Mouse (Mus musculus) cerebellum, adult 9-11 months (tissue): ENCODE results near the gene Fgfr2.

Source experiments
- DNase-seq: peaks from one replicate; pipeline ENCODE4 v3.0.0; 2022

Fgfr2 gene

DNA sequence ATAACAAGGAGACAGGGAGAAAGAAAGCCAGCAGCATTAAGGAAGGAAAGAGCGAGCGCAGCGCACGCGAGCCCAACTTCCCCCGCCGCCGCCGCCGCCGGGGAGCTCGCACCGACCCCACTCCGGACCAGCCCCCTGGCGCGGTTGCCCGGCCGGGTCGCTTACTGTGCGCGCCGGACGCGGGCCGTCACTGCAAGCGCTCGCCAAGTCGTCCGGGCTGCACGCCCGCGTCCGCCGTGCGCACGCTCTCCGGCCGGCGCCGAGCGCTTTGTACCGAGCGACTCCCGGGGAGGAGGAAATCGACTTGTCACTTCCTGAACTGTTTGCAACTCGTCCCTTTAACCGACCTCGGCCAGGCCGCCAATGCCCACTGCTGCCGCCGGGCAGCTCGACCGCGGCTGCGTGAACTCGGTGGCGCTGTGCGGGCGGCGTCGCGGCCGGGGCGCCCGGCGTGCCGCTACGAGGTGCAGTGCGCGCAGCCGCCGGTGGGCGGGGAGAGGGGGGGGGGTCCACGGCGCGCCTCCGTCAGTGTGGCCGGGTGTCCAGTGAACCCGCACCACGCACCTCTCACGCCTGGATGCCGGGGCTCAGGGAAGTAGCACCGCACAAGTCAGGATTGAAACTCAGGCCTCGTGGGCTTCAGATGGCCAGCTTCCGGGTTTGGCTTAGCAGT lies 309.6 kb downstream of the Fgfr2 start, which contains the start of gene Fam53b:
Gene Fam53b (minus strand): TSS at position 471 of the 673 bp plus-strand sequence.
- peak; percentile 87 for DNase-seq

DNA sequence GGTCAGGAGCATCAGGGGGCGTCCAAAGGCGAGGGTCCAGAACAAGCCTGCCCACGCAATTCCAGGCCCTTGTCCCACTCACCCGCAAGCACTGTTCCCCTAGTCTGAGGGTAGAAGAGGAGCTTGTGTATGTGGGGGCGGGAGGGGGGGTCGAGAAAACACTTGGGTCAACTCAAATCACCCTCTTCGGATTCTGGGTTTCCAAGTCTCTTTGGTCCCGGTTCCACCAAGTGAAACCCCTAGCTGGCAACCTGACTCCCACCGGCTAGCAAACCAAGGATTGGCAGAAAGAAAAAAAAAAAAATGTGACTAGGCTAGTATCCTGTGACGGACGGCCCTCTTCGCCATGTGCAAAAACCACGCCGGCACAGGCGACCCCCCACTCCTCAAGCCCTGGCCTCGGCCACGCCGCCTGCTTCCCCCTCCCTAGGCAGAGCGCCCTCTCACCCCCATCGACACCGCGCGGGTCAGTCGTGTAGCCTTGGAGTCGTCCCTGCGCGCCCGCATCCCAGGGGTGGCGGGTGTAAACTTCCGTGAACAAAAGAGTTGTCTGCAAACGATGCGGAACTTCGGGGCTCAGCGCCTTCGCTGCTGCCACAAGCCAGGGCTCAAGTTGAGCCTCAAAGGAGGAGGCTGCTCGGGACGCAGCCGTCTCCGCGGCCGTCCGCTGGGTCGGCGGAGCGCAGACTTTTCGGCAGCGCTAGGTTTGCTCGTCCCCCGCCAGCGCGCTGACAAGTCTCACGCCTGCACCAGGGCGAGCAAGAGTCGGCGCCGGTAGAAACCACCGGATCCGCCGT lies 310.3 kb downstream of the Fgfr2 start:
- DNase-seq, result peak; percentile 76

DNA sequence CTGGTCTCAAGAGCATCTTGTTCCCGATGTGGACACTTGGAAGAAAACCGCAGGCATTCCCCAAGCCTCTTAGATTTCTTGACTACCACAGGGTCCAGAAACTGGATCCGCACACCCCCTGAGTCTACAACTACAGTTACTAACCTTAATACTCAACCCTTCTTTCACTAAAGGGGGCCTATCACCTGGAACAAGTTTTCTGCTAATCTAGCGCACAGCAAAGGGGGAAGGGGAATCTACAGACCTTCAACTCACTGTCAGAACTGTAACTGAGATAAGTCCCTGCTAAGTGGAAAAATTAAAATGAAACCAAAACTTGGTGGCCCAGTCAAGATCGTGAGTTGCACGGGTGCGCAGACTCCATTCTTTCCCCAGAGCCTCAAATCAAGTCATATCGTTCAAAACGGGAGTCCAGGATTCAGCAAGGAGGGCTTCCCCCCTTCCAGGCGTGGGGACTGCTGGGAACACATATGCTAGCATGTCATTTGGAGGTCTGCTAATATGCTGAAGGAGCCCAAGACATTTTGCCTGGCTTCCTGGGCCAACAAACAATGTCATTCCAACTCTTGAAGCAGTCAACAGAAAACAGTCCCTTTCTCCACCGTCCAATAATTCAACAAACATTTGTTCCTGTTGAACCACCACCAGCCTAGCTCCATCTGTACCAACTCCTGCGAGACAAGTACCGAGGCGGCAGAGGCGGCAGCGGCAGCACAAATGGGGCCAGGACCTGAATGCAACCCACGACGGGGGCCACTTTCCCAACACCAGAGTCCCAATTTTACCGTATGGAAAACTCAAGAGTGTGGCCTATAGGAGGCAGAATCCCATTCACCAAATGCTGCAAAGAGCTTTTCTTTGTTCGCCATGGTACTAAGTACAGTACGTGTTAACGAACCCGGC lies 311.2 kb downstream of the Fgfr2 start:
- DNase-seq, result peak; percentile 72

DNA sequence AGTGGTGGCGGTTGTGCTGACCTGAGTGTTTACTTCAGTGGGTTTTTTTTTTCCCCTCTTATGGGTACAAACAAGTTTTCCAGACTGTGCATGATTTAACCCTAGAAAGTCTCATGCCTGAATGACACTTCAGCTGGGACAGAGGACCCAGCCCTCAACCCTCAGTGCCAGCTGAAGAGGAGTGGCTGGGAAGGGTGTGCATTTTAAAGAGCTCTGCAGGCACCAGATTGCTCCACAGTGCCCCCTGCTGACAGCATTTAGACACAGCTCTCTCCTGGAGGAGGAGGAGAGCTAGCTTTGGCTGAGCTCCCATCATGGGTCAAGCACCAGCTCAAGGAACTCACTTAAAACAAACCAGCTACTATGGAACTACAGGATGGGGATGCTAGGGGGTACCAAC lies 312.3 kb downstream of the Fgfr2 start:
- peak; percentile 94 for DNase-seq

DNA sequence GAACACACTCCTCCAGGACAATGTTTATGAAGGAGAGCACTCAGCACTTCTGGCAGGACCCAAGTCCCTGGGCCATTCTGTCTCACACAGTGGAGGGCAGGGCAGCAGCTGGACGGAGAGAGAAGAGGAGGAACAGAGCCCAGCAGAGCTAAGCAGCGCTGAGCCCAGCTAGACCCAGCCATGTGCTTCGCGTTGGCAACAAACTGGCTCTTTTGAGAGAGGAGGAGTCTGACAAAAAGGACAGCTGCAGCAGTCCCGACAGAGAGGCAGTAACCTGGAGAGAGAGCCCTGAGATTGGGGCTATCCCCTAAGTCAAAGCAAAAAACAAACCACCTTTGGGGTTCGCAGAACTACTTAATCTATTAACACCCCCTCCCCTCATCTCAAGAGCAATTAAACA lies 312.8 kb downstream of the Fgfr2 start:
- peak; percentile 80 for DNase-seq

DNA sequence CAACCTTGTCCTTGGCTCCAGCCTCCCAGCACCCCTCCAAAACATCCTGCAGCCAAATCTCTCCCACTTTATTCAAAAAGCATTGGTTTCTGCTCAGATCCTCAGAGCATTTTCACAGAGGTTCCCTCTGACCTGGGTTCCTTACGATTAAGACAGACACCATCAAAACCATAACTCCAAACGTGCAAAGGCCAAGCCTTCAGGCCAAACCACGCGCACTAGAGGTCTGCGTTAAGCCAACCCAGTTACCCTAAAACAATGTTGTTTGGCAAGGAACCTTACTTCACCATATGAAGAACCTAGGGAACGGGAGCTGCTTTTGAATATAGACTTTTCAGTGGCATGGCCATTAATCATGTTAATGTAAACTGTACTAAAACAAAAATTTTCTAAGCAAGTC lies 313.4 kb downstream of the Fgfr2 start:
- DNase-seq, result no peak

DNA sequence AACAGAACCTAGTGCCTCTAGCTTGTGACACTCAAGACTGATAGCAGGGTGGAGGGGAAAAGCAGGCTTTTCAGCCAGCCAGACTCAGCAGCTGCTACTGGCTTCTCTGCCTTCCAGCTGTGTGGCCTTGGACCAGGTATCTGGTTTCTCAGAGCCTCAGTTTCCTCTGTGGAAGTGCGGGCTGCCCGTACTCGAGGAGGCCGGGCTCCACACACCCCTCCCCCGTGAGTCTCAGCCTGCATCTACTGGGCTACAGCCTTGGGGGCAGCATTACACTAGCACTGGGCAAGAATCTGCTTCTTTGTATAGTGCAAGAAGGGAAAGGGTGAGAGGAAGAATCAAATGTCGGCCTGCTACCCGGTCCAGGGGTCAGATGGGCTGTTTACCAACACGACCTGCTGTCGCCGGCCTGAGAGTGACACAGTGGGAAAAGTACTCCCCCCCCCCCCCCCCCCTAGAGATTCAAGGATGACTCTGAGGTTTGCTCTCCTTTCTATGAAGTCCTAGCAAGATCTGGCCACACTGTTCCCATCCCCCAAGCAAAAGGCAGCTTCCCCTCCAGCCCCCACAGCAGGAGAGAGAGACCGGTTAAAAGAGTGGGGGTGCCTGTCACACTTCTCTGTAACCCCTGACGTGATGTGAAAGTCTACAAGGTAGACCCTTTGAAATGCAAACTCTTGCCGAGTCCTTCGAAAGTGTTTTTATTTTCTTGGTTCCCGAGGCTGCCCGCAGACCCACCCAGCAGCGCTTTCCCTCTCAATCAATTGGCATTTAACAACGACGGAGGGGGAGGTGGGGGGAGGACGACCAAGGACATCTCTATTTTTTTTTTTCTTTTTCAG lies 314.1 kb downstream of the Fgfr2 start:
- peak; percentile 75 for DNase-seq

DNA sequence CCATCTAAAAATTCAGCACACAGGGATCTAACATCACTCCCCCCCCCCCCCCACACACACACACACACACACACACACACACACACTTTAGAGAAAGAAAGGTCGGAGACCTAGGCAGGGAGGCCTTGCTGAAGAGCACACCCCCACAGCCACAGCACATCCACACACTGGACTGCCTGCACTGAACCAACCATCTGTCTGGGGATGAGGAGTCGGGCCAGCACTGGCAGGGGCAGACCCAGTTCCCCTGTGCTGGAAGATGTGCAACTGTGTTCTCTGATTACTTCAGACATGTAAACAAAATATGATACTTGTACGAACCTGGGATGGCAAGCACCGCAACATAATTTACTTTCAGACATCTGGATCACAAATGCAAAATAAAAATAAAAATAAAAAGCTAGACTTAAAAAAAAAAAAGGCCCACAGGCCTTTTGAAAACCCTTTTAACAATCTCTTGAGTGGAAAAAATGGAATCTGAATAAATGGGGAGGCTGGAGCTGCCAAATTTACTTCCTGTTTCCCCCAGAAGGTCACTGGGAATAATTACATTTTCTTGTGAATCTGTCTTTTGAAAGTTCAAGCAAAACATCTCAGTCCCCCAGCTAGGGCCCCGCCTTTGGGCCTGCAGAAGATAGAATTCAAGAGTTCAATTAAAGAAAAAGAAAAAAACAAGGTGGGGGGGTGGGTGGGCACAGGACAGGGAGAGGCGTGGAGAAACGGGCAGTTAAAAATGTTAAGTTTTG lies 314.9 kb downstream of the Fgfr2 start:
- peak; percentile 70 for DNase-seq

DNA sequence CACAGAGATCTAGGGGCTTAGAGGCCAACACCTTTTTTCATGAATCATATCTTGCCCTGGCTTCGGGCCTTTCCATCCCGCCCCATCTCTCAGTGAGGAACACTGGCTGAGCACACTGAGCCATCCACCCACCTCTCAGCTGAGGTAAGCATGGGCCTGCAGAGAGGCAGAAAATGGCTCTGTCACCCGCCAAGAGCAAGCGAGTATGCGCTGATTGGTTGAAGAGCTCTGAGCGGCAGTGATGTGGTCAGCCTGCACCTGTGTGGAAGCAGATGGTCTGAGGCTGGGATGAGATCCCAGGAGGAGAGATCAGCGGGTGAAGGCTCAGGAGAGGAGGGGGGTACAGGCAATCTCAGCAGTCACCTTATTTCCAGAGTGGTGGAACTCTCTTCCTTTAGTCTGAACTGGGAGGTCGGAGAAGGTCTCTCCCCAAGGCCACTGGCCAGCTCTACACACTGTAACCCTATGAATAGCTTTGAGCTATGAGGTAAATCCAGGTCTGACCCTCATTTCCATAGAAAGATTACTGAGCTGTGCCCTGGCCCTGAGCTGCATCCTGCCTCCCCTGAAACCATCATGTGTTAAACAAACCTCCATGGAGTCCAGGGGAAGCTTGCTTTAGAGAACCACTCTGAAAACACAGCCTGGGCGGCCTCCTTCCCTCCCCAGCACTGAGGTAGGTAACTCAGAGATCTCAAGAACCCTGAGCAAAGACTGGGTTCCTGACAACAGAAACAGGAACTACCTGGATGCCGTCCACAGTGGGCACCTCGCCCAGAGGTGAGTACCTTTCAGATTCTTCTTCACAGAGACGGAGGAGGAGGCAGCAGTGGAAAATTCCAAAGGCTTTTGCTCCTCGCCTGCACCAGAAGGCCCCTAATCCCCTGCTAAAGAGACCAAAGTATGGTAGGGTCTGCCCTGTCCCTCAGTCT lies 316.0 kb downstream of the Fgfr2 start:
- peak; percentile 96 for DNase-seq

DNA sequence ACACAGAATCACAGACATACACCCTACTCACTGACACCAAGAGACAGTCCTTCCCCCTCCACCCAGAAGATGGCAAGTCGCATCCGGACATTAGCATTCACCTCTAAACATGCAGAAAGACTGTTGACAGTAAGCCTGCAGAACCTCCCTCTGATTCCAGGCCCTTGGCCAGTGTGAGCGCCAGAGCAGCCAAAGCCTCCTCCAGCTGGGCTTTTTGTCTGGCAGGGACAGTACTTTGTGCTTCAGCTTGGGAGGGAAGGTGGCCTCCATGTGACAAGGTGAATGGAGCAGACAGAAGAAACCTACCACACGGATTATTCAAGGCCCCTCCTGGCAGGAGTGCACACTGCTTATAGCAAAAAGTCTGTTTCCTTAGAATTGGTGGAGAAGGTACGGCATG lies 316.9 kb downstream of the Fgfr2 start:
- DNase-seq, result peak; percentile 88

DNA sequence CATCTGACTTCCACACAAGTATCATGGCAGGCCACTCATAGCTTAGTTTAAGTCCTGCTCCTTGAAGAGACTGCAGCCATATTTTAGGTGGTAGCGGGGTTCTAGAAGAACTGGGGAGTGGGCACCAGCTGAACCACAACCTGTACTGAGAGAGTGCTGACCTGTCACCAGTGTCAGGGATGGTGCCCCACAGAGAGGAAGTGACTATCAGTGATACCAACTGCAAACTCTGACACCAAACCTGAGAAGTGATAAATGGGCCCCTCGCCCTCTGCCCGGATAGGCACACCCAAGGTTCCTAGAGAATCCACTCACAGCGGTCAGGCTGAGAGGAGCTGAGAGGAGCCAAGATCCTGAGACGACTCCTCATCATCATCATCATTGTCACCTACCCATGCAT lies 318.2 kb downstream of the Fgfr2 start:
- DNase-seq, result peak; percentile 51

DNA sequence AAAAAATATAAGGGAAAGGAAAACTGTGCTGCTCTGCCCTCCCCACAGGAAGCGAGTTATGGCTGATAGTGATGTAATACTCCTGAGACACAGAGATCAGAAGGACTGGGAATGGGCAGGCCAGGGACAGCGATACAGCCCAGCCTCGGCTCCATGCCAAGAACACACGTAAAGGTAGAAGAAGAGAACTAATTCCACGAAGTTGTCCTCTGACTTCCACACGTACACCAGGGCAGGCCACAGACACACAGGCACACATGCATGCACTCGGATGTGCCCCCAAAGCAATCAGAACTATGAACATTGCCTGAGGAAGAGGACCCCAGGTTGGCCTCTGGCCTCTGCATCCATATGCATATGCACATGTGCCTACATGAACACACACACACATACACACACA lies 318.7 kb downstream of the Fgfr2 start:
- DNase-seq, result peak; percentile 67

DNA sequence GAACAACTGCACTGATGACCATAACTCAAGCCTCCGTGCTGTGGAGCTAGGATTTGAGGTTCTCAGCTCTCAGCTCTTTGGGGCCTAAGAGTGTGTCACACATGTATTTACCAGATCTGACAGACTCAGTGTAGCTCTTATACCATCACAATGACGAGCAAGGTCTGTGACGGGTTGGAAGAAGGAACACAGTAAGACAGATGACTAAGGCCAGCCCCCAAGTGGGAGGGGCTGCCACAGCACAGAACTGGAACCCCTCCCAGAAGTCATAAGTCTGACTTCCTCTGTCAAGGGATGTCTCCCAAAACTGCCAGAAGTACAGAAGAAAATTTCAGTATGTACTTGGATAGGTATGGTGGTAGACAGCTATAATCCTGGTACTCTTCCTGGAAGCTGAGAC lies 319.2 kb downstream of the Fgfr2 start:
- peak; percentile 61 for DNase-seq

DNA sequence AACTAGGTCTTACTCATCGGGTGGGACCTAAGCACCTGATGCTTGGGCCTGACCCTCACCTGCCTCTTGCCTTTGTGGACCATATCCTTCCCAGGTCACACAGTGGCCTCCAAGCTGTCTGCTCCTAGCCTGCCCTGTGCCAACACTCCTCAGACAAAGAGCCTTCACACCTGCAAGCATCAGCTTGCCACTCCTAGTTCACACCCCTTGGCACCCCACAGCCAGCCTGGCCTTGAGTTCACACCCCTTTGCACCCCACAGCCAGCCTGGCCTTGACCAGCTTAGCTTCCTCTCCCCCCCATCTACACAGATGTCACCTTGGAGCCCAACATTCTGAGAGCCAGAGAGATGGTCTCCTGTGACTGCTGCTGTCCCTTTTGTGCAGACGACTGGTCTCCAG lies 319.8 kb downstream of the Fgfr2 start:
- peak; percentile 52 for DNase-seq

DNA sequence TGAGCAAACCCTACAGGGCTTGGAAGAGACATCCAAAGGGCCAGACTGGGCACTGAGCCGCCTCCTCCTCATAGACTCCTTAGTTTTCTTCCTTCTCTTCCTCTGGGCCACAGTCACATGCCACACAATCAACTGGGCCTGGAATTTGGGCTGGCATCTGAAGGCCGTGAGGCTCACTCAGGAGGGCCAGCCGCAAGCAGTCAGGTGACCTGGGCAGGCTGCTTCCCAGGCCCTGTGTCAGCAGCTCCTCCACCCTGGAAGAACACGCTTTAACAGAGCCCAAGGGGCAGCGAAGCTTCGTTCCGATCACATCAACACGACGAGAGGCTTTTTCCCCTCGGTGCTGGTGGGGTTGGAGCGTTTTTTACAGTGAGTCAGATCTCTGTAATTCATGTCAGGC lies 320.5 kb downstream of the Fgfr2 start:
- peak; percentile 47 for DNase-seq

DNA sequence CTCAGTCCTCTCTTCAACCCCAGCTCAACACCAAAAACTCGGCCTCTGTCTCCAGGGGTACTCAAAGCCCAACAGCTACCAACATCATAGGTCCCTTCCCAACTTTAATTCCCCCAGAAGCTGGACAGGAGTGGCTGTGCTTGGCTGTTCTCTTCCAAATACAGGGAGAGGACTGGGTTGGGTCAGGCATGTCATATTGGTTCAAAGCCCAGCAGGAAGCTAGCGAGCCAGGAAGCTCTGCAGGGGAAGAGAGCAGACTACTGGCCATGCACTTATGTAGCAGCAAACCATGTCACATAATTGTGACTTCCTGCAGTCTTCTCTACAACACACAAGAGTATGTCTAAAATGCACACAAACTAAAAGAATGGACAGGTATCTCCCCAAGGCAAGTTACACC lies 321.1 kb downstream of the Fgfr2 start:
- DNase-seq, result no peak

DNA sequence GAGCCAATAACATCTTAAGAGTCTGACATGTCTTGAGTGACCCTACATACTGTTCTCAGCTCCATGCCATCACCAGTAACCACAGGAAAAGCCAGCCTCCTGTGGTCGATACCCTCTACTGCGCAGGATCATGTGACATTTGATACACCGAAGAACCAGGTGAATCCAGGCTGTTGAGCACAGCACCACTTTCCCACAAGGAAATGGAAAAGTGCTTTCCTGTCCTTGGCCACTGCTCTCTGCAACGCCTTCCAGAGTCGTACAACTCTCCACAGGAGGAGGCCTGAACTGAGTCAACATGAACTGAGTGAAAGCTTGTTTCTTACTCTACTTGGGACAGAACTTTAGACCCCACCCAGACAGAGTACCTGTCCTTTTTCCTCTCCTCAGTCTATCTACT lies 321.6 kb downstream of the Fgfr2 start:
- DNase-seq, result no peak

DNA sequence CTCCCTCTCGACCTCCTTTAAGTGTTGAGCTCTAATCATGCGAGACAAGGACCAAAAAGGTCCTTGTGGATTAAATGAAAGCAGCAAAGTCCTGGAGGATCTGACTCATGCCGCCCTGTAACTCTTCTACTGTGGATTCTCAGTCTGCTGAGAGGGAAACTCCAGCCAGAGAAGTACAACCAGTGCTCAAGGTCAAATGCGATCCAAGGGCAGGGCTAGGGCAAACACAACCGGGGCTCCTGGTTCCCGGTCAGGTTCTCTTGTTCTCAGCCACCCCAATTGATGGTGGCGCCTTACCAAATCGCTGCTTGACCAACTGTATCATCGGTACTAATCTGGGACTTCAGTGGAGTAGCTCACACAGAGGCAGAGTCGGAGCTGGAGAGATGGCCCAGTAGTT lies 322.3 kb downstream of the Fgfr2 start:
- peak; percentile 34 for DNase-seq

DNA sequence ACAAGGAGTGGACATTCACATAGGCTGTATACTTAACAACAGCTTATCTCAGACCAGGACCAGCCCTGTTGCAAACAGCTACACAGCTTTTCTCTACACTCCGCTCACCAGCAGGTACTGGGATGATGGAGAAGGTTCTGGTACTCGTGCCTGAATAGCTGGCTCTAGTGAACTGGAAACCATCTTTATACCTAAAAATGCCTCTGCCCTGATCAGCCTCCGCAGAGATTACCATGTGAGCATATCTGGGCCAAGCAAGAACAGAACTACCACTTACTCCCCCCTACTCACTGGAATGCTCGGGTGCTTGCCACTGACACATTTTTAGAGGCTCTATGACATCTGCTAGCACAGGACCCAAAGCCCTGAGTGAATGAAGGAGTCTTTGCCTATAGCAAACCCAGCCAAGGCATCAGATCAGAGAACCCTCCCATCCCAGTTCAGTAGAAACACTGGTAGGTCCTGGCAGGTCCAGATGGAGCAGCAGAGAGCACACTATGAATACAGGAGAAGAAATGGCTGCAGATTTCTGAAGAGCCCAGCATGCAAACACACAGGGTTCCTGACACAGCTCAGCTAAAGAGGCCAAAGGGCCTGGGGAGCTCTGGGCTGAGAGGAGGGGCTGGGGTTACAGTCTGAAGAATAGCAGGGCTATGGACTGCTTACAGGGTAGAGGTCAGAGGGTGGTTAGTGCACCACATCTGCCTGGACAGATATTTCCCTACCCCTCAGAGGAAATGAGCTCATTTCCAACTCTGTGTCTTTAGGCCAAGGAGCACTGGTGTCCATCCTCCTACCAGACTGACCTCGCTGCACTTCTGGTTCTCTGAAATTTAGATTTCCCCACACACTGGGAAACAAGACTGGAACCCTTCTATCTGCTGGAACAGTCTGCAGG lies 323.8 kb downstream of the Fgfr2 start:
- peak; percentile 69 for DNase-seq
